Mouse (Mus musculus) B cell, adult 62 days (primary cell): ENCODE measurements around the gene Ttll6. TPM values are rescaled to one million over a fixed set of nuclear protein-coding genes. Genes with fewer than 3 reads are reported as not detected.

Experiments used
- total RNA-seq: library from RNA; stranded (reverse); gene quantifications from 4 replicates; pipeline ENCODE4 v1.2.4, GENCODE M21; 2023

The Ttll6 gene
- total RNA-seq, result not detected in 4 replicates

GRCm38 (mm10) chr11:96133239-96133865 lies at the start of gene Ttll6:
Gene Ttll6, plus strand, starts transcription at chr11:96133786.

GRCm38 (mm10) chr11:96111751-96112150 lies 21.8 kb upstream of the Ttll6 start, which contains the start of gene Calcoco2:
Gene Calcoco2, minus strand, starts transcription at chr11:96111964.

GRCm38 (mm10) chr11:96193521-96194400 lies 60.2 kb downstream of the Ttll6 start, which contains the start of gene Hoxb13:
Gene Hoxb13, plus strand, starts transcription at chr11:96194316.

Other genes with a start within 250 kb of the Ttll6 start
- 0.31 to 1.2 TPM (median 0.89 TPM) in 3 of 4 replicates, not detected in the other for gene B4galnt2, start 218.9 kb upstream of the Ttll6 start, total RNA-seq
- gene Igf2bp1, start 127.8 kb upstream of the Ttll6 start, total RNA-seq, result not detected in 4 replicates
- not detected in 4 replicates for gene Gip, start 109.2 kb upstream of the Ttll6 start, total RNA-seq
- 55.9 to 63.2 TPM (median 59.9 TPM) in 4 replicates for gene Snf8, start 98.9 kb upstream of the Ttll6 start, total RNA-seq
- 50.6 to 51.5 TPM (median 51.0 TPM) in 4 replicates for gene Ube2z, start 68.4 kb upstream of the Ttll6 start, total RNA-seq
- 90.4 to 106 TPM (median 95.4 TPM) in 4 replicates for gene Atp5g1, start 58.1 kb upstream of the Ttll6 start, total RNA-seq
- not detected in 4 replicates for gene Calcoco2, start 21.8 kb upstream of the Ttll6 start, total RNA-seq
- not detected in 4 replicates for gene Hoxb13, start 60.5 kb downstream of the Ttll6 start, total RNA-seq
- not detected in 4 replicates for gene Hoxb9, start 137.7 kb downstream of the Ttll6 start, total RNA-seq
- gene Hoxb8, start 148.1 kb downstream of the Ttll6 start, total RNA-seq, result not detected in 4 replicates
- not detected in 4 replicates for gene Hoxb7, start 152.8 kb downstream of the Ttll6 start, total RNA-seq
- gene Hoxb6, start 158.7 kb downstream of the Ttll6 start, total RNA-seq, result not detected in 4 replicates
- not detected in 4 replicates for gene Hoxb5, start 169.6 kb downstream of the Ttll6 start, total RNA-seq
- 1.3 to 2.5 TPM (median 1.6 TPM) in 4 replicates for gene Hoxb4, start 184.5 kb downstream of the Ttll6 start, total RNA-seq
- gene Hoxb3, start 189.5 kb downstream of the Ttll6 start, total RNA-seq, result 0.38 to 0.43 TPM in 2 of 4 replicates, not detected in the others
- not detected in 4 replicates for gene Hoxb2, start 216.7 kb downstream of the Ttll6 start, total RNA-seq
- gene Hoxb1, start 232.0 kb downstream of the Ttll6 start, total RNA-seq, result not detected in 4 replicates